Mouse (Mus musculus) lung, adult 2 months (tissue): ENCODE measurements around the gene Usp10.

Experiments
- CTCF ChIP-seq: fragments of 200-500 bp; IDR thresholded peaks from 2 replicates; pipeline ENCODE4 v1.5.1; 2011; ENCODE audit warnings: mild to moderate bottlenecking, low read length, control low read depth; ENCODE audit not compliant: insufficient read depth
- POLR2A ChIP-seq: fragments of 200-500 bp; IDR thresholded peaks from 2 replicates; pipeline ENCODE4 v1.6.1; 2011; ENCODE audit warnings: low read depth, mild to moderate bottlenecking, control low read depth, low read length, borderline replicate concordance; ENCODE audit errors: extremely low read depth

- TF ChIP-seq POLR2A (no peak), CTCF (peak; percentile 80)
Observed at GRCm38 (mm10) chr8:119927422-119928092, 17.4 kb downstream of the Usp10 start.
